Mouse (Mus musculus): ENCODE measurements around the gene Kcnc4.

DNA sequence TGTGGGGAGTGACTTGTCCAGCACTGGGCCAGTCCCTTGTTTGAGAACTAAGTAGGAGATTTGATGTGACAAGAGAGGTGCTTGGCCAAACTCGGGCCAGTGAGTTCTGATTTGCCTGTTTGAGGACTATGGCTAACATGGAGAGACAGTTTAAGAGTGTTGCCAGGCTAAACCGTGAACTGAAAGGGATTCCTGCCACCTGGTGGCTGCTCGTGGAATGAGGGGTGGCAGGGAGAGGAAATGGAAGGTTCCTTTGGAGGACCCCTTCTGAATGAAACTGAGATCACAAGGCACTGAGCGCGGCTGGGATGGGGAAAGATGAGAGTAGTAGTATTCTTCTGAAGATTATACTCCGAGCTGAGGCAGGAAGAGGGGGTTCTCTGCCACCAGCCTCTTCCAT, 7.2 kb upstream of the Kcnc4 start:
- TF ChIP-seq EP300 (IDR thresholded peaks at IDR 0.05; ENCODE audit: low read depth), result no peak
- TF ChIP-seq CTCF (IDR thresholded peaks at IDR 0.05; ENCODE audit: low read depth), result peak; percentile 75
